Mouse (Mus musculus) ES-Bruce4 (cell line): ENCODE results near the gene Slamf9. TPM values are rescaled to one million over a fixed set of nuclear protein-coding genes. Genes with fewer than 3 reads are reported as not detected.

Experiments used
- H3K27ac ChIP-seq: 2 replicates; pipeline ENCODE4 v1.5.1; 2012; ENCODE audit warnings: low read length, inconsistent platforms; ENCODE audit not compliant: insufficient read depth
- H3K27me3 ChIP-seq: 2 replicates; pipeline ENCODE4 v1.6.1; 2012; ENCODE audit warnings: mild to moderate bottlenecking, low read length, inconsistent platforms; ENCODE audit not compliant: control insufficient read depth, poor library complexity, insufficient read depth, severe bottlenecking
- H3K36me3 ChIP-seq: 2 replicates; pipeline ENCODE4 v1.6.1; 2012; ENCODE audit warnings: inconsistent platforms, mild to moderate bottlenecking, low read length, moderate library complexity; ENCODE audit not compliant: control insufficient read depth, poor library complexity, insufficient read depth, severe bottlenecking
- H3K4me1 ChIP-seq: one replicate; pipeline ENCODE4 v1.8.1; 2011; ENCODE audit warnings: low read length; ENCODE audit not compliant: control insufficient read depth, insufficient read depth
- H3K4me3 ChIP-seq: 2 replicates; pipeline ENCODE4 v1.5.1; 2011; ENCODE audit warnings: low read depth, mild to moderate bottlenecking, low read length
- H3K9ac ChIP-seq: 2 replicates; pipeline ENCODE4 v1.6.1; 2012; ENCODE audit warnings: low read depth, mild to moderate bottlenecking, inconsistent platforms; ENCODE audit not compliant: poor library complexity, severe bottlenecking
- H3K9me3 ChIP-seq: replicated peaks from 2 replicates; pipeline ENCODE4 v1.6.1; 2012; ENCODE audit warnings: mild to moderate bottlenecking, low read length, inconsistent platforms; ENCODE audit not compliant: control insufficient read depth, poor library complexity, insufficient read depth, severe bottlenecking
- CTCF ChIP-seq: IDR thresholded peaks from one replicate; pipeline ENCODE4 v1.8.1; 2011; ENCODE audit warnings: low read depth, low read length
- EP300 ChIP-seq: IDR thresholded peaks from 2 replicates; pipeline ENCODE4 v1.6.1; 2011; ENCODE audit warnings: low read depth, low read length; ENCODE audit not compliant: insufficient read depth
- POLR2A ChIP-seq: IDR thresholded peaks from one replicate; pipeline ENCODE4 v1.8.1; 2011; ENCODE audit warnings: low read length; ENCODE audit not compliant: insufficient read depth
- polyA plus RNA-seq: library from polyadenylated mRNA; stranded (reverse); fragments of >200 nt; gene quantifications from 2 replicates; pipeline ENCODE4 v1.2.4, GENCODE M21; 2011; ENCODE audit warnings: low read depth; ENCODE audit not compliant: missing spikeins, insufficient read depth, insufficient read length

Slamf9 gene
- polyA plus RNA-seq, 1 experiment, result 0.46 TPM

- Histone ChIP-seq H3K9ac (no peak overlapping the region), H3K4me1 (peaks cover 1% of the 10 kb centered on the region), H3K9me3 (no peaks in the 10 kb centered on the region), H3K27me3 (no peaks in the 10 kb centered on the region), H3K36me3 (no peaks in the 10 kb centered on the region), H3K27ac (no peak overlapping the region), H3K4me3 (no peak overlapping the region)
- TF ChIP-seq EP300 (no peak), CTCF (no peak), POLR2A (no peak)
These were observed 6.8 kb upstream of the Slamf9 start for GRCm38 (mm10) chr1:172468301-172468877.

- Histone ChIP-seq H3K9me3 (no peaks in the 10 kb centered on the region), H3K36me3 (no peaks in the 10 kb centered on the region), H3K27me3 (no peaks in the 10 kb centered on the region), H3K9ac (no peak overlapping the region), H3K27ac (no peak overlapping the region), H3K4me3 (no peak overlapping the region), H3K4me1 (peaks cover 1% of the 10 kb centered on the region)
- TF ChIP-seq POLR2A (no peak), EP300 (no peak), CTCF (no peak)
These were observed 5.8 kb upstream of the Slamf9 start for GRCm38 (mm10) chr1:172469373-172469772.

- Histone ChIP-seq H3K9me3 (no peaks in the 10 kb centered on the region), H3K27ac (no peak overlapping the region), H3K9ac (no peak overlapping the region), H3K27me3 (no peaks in the 10 kb centered on the region), H3K36me3 (no peaks in the 10 kb centered on the region), H3K4me3 (no peak overlapping the region), H3K4me1 (peaks cover 1% of the 10 kb centered on the region)
- TF ChIP-seq CTCF (no peak), POLR2A (no peak), EP300 (no peak)
These were observed 5.2 kb upstream of the Slamf9 start for GRCm38 (mm10) chr1:172469810-172470448.

- H3K9me3 ChIP-seq, result no peaks in the 10 kb centered on the region
- H3K27ac ChIP-seq, result no peak overlapping the region
- H3K4me1 ChIP-seq, result no peaks in the 10 kb centered on the region
- H3K36me3 ChIP-seq, result no peaks in the 10 kb centered on the region
- H3K27me3 ChIP-seq, result no peaks in the 10 kb centered on the region
- TF ChIP-seq EP300 (no peak), CTCF (no peak), POLR2A (no peak)
- no peak overlapping the region for H3K9ac ChIP-seq
- no peak overlapping the region for H3K4me3 ChIP-seq
These were observed 2.2 kb upstream of the Slamf9 start for GRCm38 (mm10) chr1:172472909-172473308.

DNA sequence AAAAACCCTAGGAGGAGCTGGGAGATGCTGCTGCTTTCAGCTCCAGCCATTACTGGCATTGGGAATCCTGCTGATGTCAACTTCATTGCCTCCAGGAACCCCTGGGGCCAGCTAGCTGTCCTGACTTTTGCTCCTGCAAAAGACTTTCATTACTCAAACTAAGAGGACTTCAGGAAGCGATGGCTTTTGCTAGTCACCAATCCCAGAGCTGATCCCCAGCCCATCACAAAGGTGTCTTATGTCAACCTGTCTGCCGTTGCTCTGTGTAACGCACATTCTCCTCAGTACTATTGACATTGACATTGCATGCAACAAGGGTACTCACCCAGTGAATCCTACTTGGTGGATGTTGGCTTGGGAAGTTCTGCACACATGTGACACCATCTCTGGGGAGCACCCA lies 962 bp upstream of the Slamf9 start:
- H3K4me1 ChIP-seq, result no peaks in the 10 kb centered on the region
- no peaks in the 10 kb centered on the region for H3K27me3 ChIP-seq
- H3K9ac ChIP-seq, result no peak overlapping the region
- no peaks in the 10 kb centered on the region for H3K36me3 ChIP-seq
- TF ChIP-seq POLR2A (no peak), EP300 (no peak), CTCF (no peak)
- H3K9me3 ChIP-seq, result no peaks in the 10 kb centered on the region
- H3K27ac ChIP-seq, result no peak overlapping the region
- H3K4me3 ChIP-seq, result no peak overlapping the region

DNA sequence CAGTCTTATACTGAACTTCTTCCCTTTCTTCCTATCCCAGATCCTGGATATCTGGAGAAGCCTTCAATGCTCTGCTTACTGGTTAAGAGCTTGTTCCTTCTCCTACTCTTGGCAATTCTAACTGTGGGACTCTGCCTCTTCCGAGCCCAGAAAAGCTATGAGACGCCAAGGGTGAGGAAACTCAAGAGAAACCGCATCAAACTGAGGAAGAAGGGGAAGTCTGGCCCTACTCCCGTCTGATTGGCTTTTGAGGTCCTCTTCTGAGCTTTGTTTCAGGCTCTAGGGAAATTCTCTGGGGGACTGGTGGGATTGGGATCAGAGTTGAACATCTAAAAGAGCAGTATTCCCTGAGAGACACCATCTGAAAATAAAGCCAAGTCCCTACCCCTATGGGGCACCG lies 2.9 kb downstream of the Slamf9 start:
- H3K9me3 ChIP-seq, result no peaks in the 10 kb centered on the region
- no peaks in the 10 kb centered on the region for H3K36me3 ChIP-seq
- no peak overlapping the region for H3K9ac ChIP-seq
- no peak for TF ChIP-seq POLR2A
- peaks cover under 1% of the 10 kb centered on the region for H3K4me1 ChIP-seq
- H3K27me3 ChIP-seq, result no peaks in the 10 kb centered on the region
- H3K27ac ChIP-seq, result no peak overlapping the region
- no peak overlapping the region for H3K4me3 ChIP-seq
